Mouse (Mus musculus) bone marrow macrophage, adult 2 months (primary cell): Measurements from ENCODE around the gene Fbxl17. TPM values are rescaled to one million over a fixed set of nuclear protein-coding genes. Genes with fewer than 3 reads are reported as not detected.

ENCODE experiments used
- H3K27ac ChIP-seq: 2 replicates; pipeline ENCODE4 v1.5.1; 2012; ENCODE audit warnings: low read depth, low read length; ENCODE audit not compliant: insufficient read depth
- H3K4me1 ChIP-seq: 2 replicates; pipeline ENCODE4 v1.6.1; 2012; ENCODE audit warnings: low read length; ENCODE audit not compliant: control insufficient read depth, insufficient read depth
- H3K4me3 ChIP-seq: 2 replicates; pipeline ENCODE4 v1.5.1; 2012; ENCODE audit warnings: mild to moderate bottlenecking, low read length, moderate library complexity; ENCODE audit not compliant: insufficient read depth
- CTCF ChIP-seq: IDR thresholded peaks from 2 replicates; pipeline ENCODE4 v1.5.1; 2012; ENCODE audit warnings: low read depth, mild to moderate bottlenecking, low read length, moderate library complexity
- POLR2A ChIP-seq: IDR thresholded peaks from 2 replicates; pipeline ENCODE4 v1.6.1; 2012; ENCODE audit warnings: mild to moderate bottlenecking, low read depth, low read length, borderline replicate concordance
- polyA plus RNA-seq: library from polyadenylated mRNA; stranded (reverse); fragments of >200 nt; gene quantifications from 2 replicates; pipeline ENCODE4 v1.2.4, GENCODE M21; 2012; ENCODE audit not compliant: missing spikeins, insufficient read depth, insufficient read length

The Fbxl17 gene
- polyA plus RNA-seq, 1 experiment, result 21.2 TPM

GRCm38 (mm10) chr17:63061786-63062185, 438.0 kb downstream of the Fbxl17 start:
- Histone ChIP-seq H3K4me1 (no peaks in the 10 kb centered on the region), H3K4me3 (no peak overlapping the region), H3K27ac (no peak overlapping the region)
- TF ChIP-seq CTCF (no peak), POLR2A (no peak)

- TF ChIP-seq POLR2A, result no peak
- no peak for TF ChIP-seq CTCF
- no peak overlapping the region for H3K27ac ChIP-seq
- H3K4me3 ChIP-seq, result no peak overlapping the region
- H3K4me1 ChIP-seq, result no peaks in the 10 kb centered on the region
These were observed 439.0 kb downstream of the Fbxl17 start for GRCm38 (mm10) chr17:63060814-63061213.

- Histone ChIP-seq H3K27ac (no peak overlapping the region), H3K4me1 (no peaks in the 10 kb centered on the region), H3K4me3 (no peak overlapping the region)
- TF ChIP-seq CTCF (no peak), POLR2A (no peak)
These were observed 442.0 kb downstream of the Fbxl17 start for GRCm38 (mm10) chr17:63057740-63058388.

GRCm38 (mm10) chr17:63056976-63057375, 442.8 kb downstream of the Fbxl17 start:
- Histone ChIP-seq H3K4me3 (no peak overlapping the region), H3K4me1 (no peaks in the 10 kb centered on the region), H3K27ac (no peak overlapping the region)
- TF ChIP-seq POLR2A (no peak), CTCF (no peak)

- H3K27ac ChIP-seq, result no peak overlapping the region
These were observed 446.5 kb downstream of the Fbxl17 start for GRCm38 (mm10) chr17:63053311-63053710.

GRCm38 (mm10) chr17:63046401-63046800, 453.4 kb downstream of the Fbxl17 start:
- Histone ChIP-seq H3K27ac (no peak overlapping the region), H3K4me3 (no peak overlapping the region), H3K4me1 (peaks cover 10% of the 10 kb centered on the region)
- no peak for TF ChIP-seq POLR2A
- TF ChIP-seq CTCF, result no peak

More at GRCm38 (mm10) chr17:63053311-63053710, 446.5 kb downstream of the Fbxl17 start:
- Histone ChIP-seq H3K4me3 (no peak overlapping the region), H3K4me1 (no peaks in the 10 kb centered on the region)
- no peak for TF ChIP-seq CTCF
- no peak for TF ChIP-seq POLR2A

- TF ChIP-seq POLR2A (no peak), CTCF (no peak)
- H3K27ac ChIP-seq, result no peak overlapping the region
- peaks cover 10% of the 10 kb centered on the region for H3K4me1 ChIP-seq
- no peak overlapping the region for H3K4me3 ChIP-seq
These were observed 454.5 kb downstream of the Fbxl17 start for GRCm38 (mm10) chr17:63045297-63045696.

- Histone ChIP-seq H3K27ac (no peak overlapping the region), H3K4me1 (peaks cover 10% of the 10 kb centered on the region), H3K4me3 (no peak overlapping the region)
- TF ChIP-seq CTCF (no peak), POLR2A (no peak)
These were observed 456.7 kb downstream of the Fbxl17 start for GRCm38 (mm10) chr17:63043046-63043675.

GRCm38 (mm10) chr17:63037562-63037961, 462.3 kb downstream of the Fbxl17 start:
- Histone ChIP-seq H3K27ac (no peak overlapping the region), H3K4me1 (no peaks in the 10 kb centered on the region), H3K4me3 (no peak overlapping the region)
- TF ChIP-seq POLR2A (no peak), CTCF (no peak)

- no peaks in the 10 kb centered on the region for H3K4me1 ChIP-seq
- H3K27ac ChIP-seq, result no peak overlapping the region
These were observed 466.7 kb downstream of the Fbxl17 start for GRCm38 (mm10) chr17:63033141-63033540.

More at GRCm38 (mm10) chr17:63033141-63033540, 466.7 kb downstream of the Fbxl17 start:
- no peak for TF ChIP-seq POLR2A
- no peak for TF ChIP-seq CTCF
- no peak overlapping the region for H3K4me3 ChIP-seq
